Mouse (Mus musculus) liver, postnatal 0 days (tissue): ENCODE results near the gene Apmap.
A peak's percentile ranks its signal among the peaks of the same experiment; 100 is the strongest.

ENCODE experiments used
- CTCF ChIP-seq: sonication (generic); IDR thresholded peaks from 2 replicates; pipeline ENCODE4 v1.5.1; 2016; ENCODE audit warnings: antibody characterized with exemption, low read depth
- EP300 ChIP-seq: IDR thresholded peaks from 2 replicates; pipeline ENCODE4 v1.6.1; 2016; ENCODE audit warnings: antibody characterized with exemption, low read depth, mild to moderate bottlenecking

- peak; percentile 69 for TF ChIP-seq CTCF
- no peak for TF ChIP-seq EP300
Observed at GRCm38 (mm10) chr2:150558568-150558967, 49.8 kb downstream of the Apmap start.
